Mouse (Mus musculus): ENCODE measurements at regions not wholly inside any gene's neighbourhood (a gene's known extent, or its start where the extent isn't known, plus 50 kb on each side); places are given as distances from the start of the nearest gene placed in this dataset.

DNA sequence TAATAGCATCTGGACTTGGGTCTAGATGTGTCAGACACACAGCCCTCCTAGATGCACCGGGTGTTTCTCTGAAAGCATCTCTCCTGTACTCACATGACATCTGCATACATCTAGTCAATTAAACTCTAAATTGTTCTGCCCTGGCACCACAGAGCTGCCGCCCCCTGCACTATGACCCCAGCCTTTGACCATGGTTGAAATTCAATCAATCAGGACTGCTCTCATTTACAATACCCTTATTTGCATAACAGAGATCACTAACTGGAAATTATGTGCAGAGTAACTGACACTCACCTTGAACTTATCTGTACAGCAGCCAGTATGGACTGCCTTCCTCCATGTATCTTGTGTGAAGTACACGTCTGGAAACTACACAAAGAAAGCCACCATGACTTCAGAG is 193.5 kb upstream of the Arpp21 start:
- DNase-seq = no peak

- no peak for DNase-seq
Measured at GRCm38 (mm10) chr9:112405772-112406315, 170.1 kb upstream of the Arpp21 start.

GRCm38 (mm10) chr9:112370746-112371145 is 135.0 kb upstream of the Arpp21 start:
- no peak for DNase-seq

GRCm38 (mm10) chr9:112367291-112367690 is 131.6 kb upstream of the Arpp21 start:
- no peak for DNase-seq

DNA sequence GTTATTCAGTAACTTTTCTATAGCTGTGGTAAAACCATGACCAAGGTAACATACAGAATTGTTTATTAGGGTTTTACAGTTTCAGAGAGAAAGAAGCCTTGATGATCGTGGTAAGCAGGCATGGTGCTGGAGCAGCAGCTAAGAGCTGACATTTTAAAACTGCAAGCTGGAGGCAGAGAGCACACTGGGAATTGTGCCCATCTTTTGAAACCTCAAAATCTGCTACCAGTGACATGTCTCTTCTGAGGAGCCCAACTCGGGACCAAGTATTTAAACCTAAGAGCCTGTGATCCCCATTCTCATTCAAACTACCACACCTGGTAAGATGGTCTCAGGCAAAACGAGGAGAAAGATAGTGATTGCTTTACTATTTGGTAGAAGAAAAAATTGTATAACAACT is 125.6 kb upstream of the Arpp21 start:
- DNase-seq = no peak

DNA sequence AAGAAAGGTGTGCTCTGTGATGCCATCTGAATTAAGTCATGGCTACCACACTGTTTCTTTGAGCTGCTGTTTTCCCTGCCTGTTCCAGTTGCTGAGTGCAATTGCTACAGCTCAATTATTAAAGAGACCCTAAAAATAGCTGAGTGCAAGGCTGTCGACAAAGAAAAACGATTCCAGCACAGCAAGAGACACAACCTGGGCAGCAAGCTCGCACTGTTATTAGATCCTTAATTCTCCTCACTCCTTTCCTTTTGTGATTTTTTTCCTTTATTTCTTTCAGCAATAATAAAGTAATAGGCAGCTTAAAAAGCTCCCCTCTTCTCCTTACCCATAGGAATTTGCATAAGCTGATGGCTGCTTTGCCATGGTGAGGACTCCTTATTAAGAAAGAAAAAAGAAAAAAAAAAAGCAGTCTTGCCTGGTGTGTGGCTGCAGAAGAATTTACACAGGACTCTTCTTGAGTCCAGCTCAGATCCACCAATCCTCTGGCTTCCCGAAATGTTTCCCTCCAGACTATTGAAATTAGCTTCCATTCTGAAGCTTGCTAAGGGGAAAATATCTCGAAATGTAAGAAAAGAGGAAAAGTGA is 123.1 kb upstream of the Arpp21 start:
- no peak for DNase-seq

- DNase-seq = peak; percentile 39 to 51
Measured at GRCm38 (mm10) chr9:112353196-112353595, 117.5 kb upstream of the Arpp21 start.

GRCm38 (mm10) chr9:112348942-112349341 is 113.2 kb upstream of the Arpp21 start:
- no peak for DNase-seq

DNA sequence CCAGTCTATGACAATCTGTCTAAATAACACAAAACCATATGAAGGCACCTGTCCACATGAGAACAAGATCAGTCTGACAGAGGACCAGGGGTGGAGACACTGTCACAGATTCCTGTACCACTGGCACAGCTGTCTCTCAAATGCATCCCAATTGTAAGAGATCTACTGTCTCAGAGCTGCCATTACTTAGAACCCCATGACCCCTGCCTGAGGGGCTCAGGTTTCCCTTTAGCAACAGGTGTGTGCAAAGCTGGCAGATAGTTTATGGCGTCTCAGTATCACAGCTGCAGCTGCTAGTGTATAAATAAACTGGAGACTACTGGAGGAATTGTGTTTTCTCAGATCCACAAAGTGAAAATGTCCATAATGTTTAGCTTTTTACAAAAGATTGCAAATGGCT is 109.1 kb upstream of the Arpp21 start:
- no peak for DNase-seq

DNA sequence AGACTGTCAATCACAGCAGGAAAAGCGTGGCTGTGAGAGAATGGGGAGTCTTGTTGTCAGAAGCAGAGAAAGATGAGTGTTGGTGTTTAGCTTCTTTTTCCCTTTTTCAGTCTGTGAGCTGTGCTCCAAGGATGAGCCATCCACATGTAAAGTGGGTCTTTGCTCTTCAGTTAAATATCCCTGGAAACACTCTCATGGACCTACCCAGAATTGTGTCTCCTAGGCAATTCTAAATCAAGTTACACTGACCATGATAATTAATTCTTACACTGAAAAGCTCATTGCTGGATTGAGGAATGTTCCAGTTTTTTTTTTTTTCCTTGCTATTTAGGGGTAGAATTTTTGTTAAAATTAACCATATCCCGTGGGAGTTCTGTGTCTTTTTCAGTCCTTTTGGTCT is 104.6 kb upstream of the Arpp21 start:
- DNase-seq = no peak

GRCm38 (mm10) chr9:112320016-112320415 is 84.3 kb upstream of the Arpp21 start:
- DNase-seq = no peak

- no peak for DNase-seq
Measured at GRCm38 (mm10) chr9:112308950-112309349, 73.2 kb upstream of the Arpp21 start.

GRCm38 (mm10) chr9:112307837-112308236 is 72.1 kb upstream of the Arpp21 start:
- DNase-seq = no peak

GRCm38 (mm10) chr9:112291875-112292274 is 56.1 kb upstream of the Arpp21 start:
- no peak for DNase-seq
